Mouse (Mus musculus) urinary bladder, postnatal 36 days (tissue): ENCODE data around the gene Cspg4.

Experiments used
- DNase-seq, 2 experiments: peaks; one replicate each; pipeline ENCODE4 v3.0.0; 2022; ENCODE audit warnings: low spot score in 2 of 2, mixed read lengths in 1 of 2

Cspg4 gene

GRCm38 (mm10) chr9:56864832-56865231, at the start of gene Cspg4:
Cspg4 (plus strand) TSS chr9:56865033.
- DNase-seq = peak in 1 of 2 experiments; percentile 70

- DNase-seq = no peak
Measured at GRCm38 (mm10) chr9:56824900-56825299, 39.9 kb upstream of the Cspg4 start.

- no peak for DNase-seq
Measured at GRCm38 (mm10) chr9:56825476-56826213, 39.2 kb upstream of the Cspg4 start.

GRCm38 (mm10) chr9:56828146-56828545, 36.7 kb upstream of the Cspg4 start:
- DNase-seq = no peak

- no peak for DNase-seq
Measured at GRCm38 (mm10) chr9:56828841-56829240, 36.0 kb upstream of the Cspg4 start.

- DNase-seq = no peak
Measured at GRCm38 (mm10) chr9:56830162-56830561, 34.7 kb upstream of the Cspg4 start.

- DNase-seq = no peak
Measured at GRCm38 (mm10) chr9:56831904-56832303, 32.9 kb upstream of the Cspg4 start.

GRCm38 (mm10) chr9:56832900-56833299, 31.9 kb upstream of the Cspg4 start:
- no peak for DNase-seq

GRCm38 (mm10) chr9:56835152-56835551, 29.7 kb upstream of the Cspg4 start:
- no peak for DNase-seq

- no peak for DNase-seq
Measured at GRCm38 (mm10) chr9:56840721-56841120, 24.1 kb upstream of the Cspg4 start.

- DNase-seq = no peak
Measured at GRCm38 (mm10) chr9:56841864-56842263, 23.0 kb upstream of the Cspg4 start.

GRCm38 (mm10) chr9:56842303-56842719, 22.5 kb upstream of the Cspg4 start:
- DNase-seq = no peak

GRCm38 (mm10) chr9:56843679-56844188, 21.1 kb upstream of the Cspg4 start:
- peak; percentile 66 for DNase-seq

GRCm38 (mm10) chr9:56844644-56845043, 20.2 kb upstream of the Cspg4 start:
- DNase-seq = no peak

- DNase-seq = peak in 1 of 2 experiments; percentile 56
Measured at GRCm38 (mm10) chr9:56847523-56847922, 17.3 kb upstream of the Cspg4 start.

- DNase-seq = peak in 1 of 2 experiments; percentile 49
Measured at GRCm38 (mm10) chr9:56850128-56850904, 14.5 kb upstream of the Cspg4 start.

- DNase-seq = no peak
Measured at GRCm38 (mm10) chr9:56850905-56851252, 14.0 kb upstream of the Cspg4 start.

- DNase-seq = peak in 1 of 2 experiments; percentile 29
Measured at GRCm38 (mm10) chr9:56851778-56852177, 13.1 kb upstream of the Cspg4 start.

- no peak for DNase-seq
Measured at GRCm38 (mm10) chr9:56857463-56857862, 7.4 kb upstream of the Cspg4 start.

GRCm38 (mm10) chr9:56860035-56860434, 4.8 kb upstream of the Cspg4 start:
- no peak for DNase-seq

- DNase-seq = peak in 1 of 2 experiments; percentile 45
Measured at GRCm38 (mm10) chr9:56860486-56861269, 4.2 kb upstream of the Cspg4 start.

GRCm38 (mm10) chr9:56862863-56863262, 2.0 kb upstream of the Cspg4 start:
- no peak for DNase-seq
